Mouse (Mus musculus): ENCODE measurements around the gene Gm49366.

GRCm38 (mm10) chr12:84107692-84108091, 69.0 kb downstream of the Gm49366 start:
- TF ChIP-seq POLR2A (IDR thresholded peaks at IDR 0.05; ENCODE audit: insufficient read depth, low read depth, low read length) (no peak), CTCF (IDR thresholded peaks at IDR 0.05) (no peak)
